Mouse (Mus musculus) heart, embryonic 10.5 days (tissue): ENCODE results near the gene Frmd4a. TPM values are rescaled to one million over a fixed set of nuclear protein-coding genes. Genes with fewer than 3 reads are reported as not detected.

Source experiments
- DNase-seq: peaks from one replicate; pipeline ENCODE4 v3.0.0-alpha.2; 2017; ENCODE audit warnings: low spot score
- H3K27ac ChIP-seq: fragments of 300-500 bp; sonication (generic); 2 replicates; pipeline ENCODE4 v1.5.1; 2016; ENCODE audit warnings: mild to moderate bottlenecking
- H3K27me3 ChIP-seq: fragments of 300-500 bp; sonication (generic); 2 replicates; pipeline ENCODE4 v1.6.1; 2016; ENCODE audit warnings: mild to moderate bottlenecking; ENCODE audit not compliant: poor library complexity, insufficient read depth, severe bottlenecking
- H3K36me3 ChIP-seq: fragments of 300-500 bp; sonication (generic); 2 replicates; pipeline ENCODE4 v1.6.1; 2016; ENCODE audit warnings: mild to moderate bottlenecking, moderate library complexity
- H3K4me1 ChIP-seq: fragments of 300-500 bp; sonication (generic); 2 replicates; pipeline ENCODE4 v1.6.1; 2016; ENCODE audit warnings: mild to moderate bottlenecking
- H3K4me3 ChIP-seq: fragments of 300-500 bp; sonication (generic); 2 replicates; pipeline ENCODE4 v1.5.1; 2016; ENCODE audit warnings: mild to moderate bottlenecking, moderate library complexity
- H3K9me3 ChIP-seq: fragments of 300-500 bp; sonication (generic); 2 replicates; pipeline ENCODE4 v1.6.1; 2016; ENCODE audit warnings: mild to moderate bottlenecking, moderate library complexity
- WGBS: fragments of 180-500 bp; shearing (Covaris S2); methylation state at CpG from one replicate; pipeline ENCODE4 v1.1.7; 2016; 5-methylcytosine and 5-hydroxymethylcytosine counted together
- polyA plus RNA-seq: library from polyadenylated mRNA; unstranded; fragments of >200 nt; fragmentation: Nextera tagmentation; extraction: Ambion mirVana; gene quantifications from 2 replicates; pipeline ENCODE4 v1.2.1, GENCODE M21; 2016

Frmd4a gene
- polyA plus RNA-seq, 1 experiment from 2014 or later = 29.4 TPM

GRCm38 (mm10) chr2:4578291-4578690 lies 560.8 kb downstream of the Frmd4a start:
- Histone ChIP-seq H3K4me1 (no peaks in the 10 kb centered on the region), H3K27ac (no peak overlapping the region), H3K9me3 (no peaks in the 10 kb centered on the region), H3K27me3 (no peaks in the 10 kb centered on the region), H3K4me3 (no peak overlapping the region), H3K36me3 (peaks cover 66% of the 10 kb centered on the region)
- no peak for DNase-seq
- WGBS = 84% methylated on average over 5 of the region's 5 CpGs

- H3K9me3 ChIP-seq = no peaks in the 10 kb centered on the region
- H3K4me3 ChIP-seq = no peak overlapping the region
- no peaks in the 10 kb centered on the region for H3K27me3 ChIP-seq
- no peak for DNase-seq
- no peaks in the 10 kb centered on the region for H3K4me1 ChIP-seq
- WGBS = 81% methylated on average over 8 of the region's 8 CpGs
- no peak overlapping the region for H3K27ac ChIP-seq
- H3K36me3 ChIP-seq = peaks cover 54% of the 10 kb centered on the region
These were observed 562.0 kb downstream of the Frmd4a start for GRCm38 (mm10) chr2:4579357-4580068.

- 84% methylated on average over 6 of the region's 6 CpGs for WGBS
- H3K27ac ChIP-seq = no peak overlapping the region
- no peaks in the 10 kb centered on the region for H3K27me3 ChIP-seq
- peaks cover 43% of the 10 kb centered on the region for H3K36me3 ChIP-seq
- H3K4me3 ChIP-seq = no peak overlapping the region
- no peak for DNase-seq
- no peaks in the 10 kb centered on the region for H3K4me1 ChIP-seq
- H3K9me3 ChIP-seq = no peaks in the 10 kb centered on the region
These were observed 563.1 kb downstream of the Frmd4a start for GRCm38 (mm10) chr2:4580666-4581065.

- Histone ChIP-seq H3K36me3 (peaks cover 45% of the 10 kb centered on the region), H3K27me3 (no peaks in the 10 kb centered on the region), H3K4me1 (peaks cover 12% of the 10 kb centered on the region; the same call in 1 of the 2 replicates), H3K9me3 (no peaks in the 10 kb centered on the region), H3K27ac (no peak overlapping the region), H3K4me3 (no peak overlapping the region)
- no peak for DNase-seq
- WGBS = 75% methylated on average over 2 of the region's 2 CpGs
These were observed 565.4 kb downstream of the Frmd4a start for GRCm38 (mm10) chr2:4582930-4583329.

- H3K27ac ChIP-seq = no peak overlapping the region
- H3K36me3 ChIP-seq = peaks cover 48% of the 10 kb centered on the region
- no peak overlapping the region for H3K4me3 ChIP-seq
- peaks cover 17% of the 10 kb centered on the region for H3K4me1 ChIP-seq
- no peak for DNase-seq
- 81% methylated on average over 5 of the region's 5 CpGs for WGBS
- no peaks in the 10 kb centered on the region for H3K9me3 ChIP-seq
- H3K27me3 ChIP-seq = no peaks in the 10 kb centered on the region
These were observed 566.7 kb downstream of the Frmd4a start for GRCm38 (mm10) chr2:4584252-4584651.

- 52% methylated on average over 11 of the region's 11 CpGs for WGBS
- H3K27me3 ChIP-seq = no peaks in the 10 kb centered on the region
- no peak overlapping the region for H3K27ac ChIP-seq
- no peak overlapping the region for H3K4me3 ChIP-seq
- peaks cover 43% of the 10 kb centered on the region for H3K36me3 ChIP-seq
- no peaks in the 10 kb centered on the region for H3K9me3 ChIP-seq
- H3K4me1 ChIP-seq = peaks cover 18% of the 10 kb centered on the region
- DNase-seq = no peak
These were observed 568.7 kb downstream of the Frmd4a start for GRCm38 (mm10) chr2:4586245-4586644.

- H3K4me3 ChIP-seq = no peak overlapping the region
- DNase-seq = no peak
- no peaks in the 10 kb centered on the region for H3K27me3 ChIP-seq
- 62% methylated on average over 13 of the region's 13 CpGs for WGBS
- no peaks in the 10 kb centered on the region for H3K9me3 ChIP-seq
- H3K36me3 ChIP-seq = peaks cover 59% of the 10 kb centered on the region
- H3K27ac ChIP-seq = no peak overlapping the region
- H3K4me1 ChIP-seq = peaks cover 21% of the 10 kb centered on the region
These were observed 570.3 kb downstream of the Frmd4a start for GRCm38 (mm10) chr2:4587685-4588409.

GRCm38 (mm10) chr2:4591647-4592046 lies 574.1 kb downstream of the Frmd4a start:
- Histone ChIP-seq H3K36me3 (peaks cover 79% of the 10 kb centered on the region), H3K27ac (no peak overlapping the region), H3K27me3 (no peaks in the 10 kb centered on the region), H3K9me3 (no peaks in the 10 kb centered on the region), H3K4me1 (peaks cover 22% of the 10 kb centered on the region), H3K4me3 (no peak overlapping the region)
- no peak for DNase-seq
- 82% methylated on average over 3 of the region's 3 CpGs for WGBS

- no peak overlapping the region for H3K4me3 ChIP-seq
These were observed 575.1 kb downstream of the Frmd4a start for GRCm38 (mm10) chr2:4592666-4593065.

GRCm38 (mm10) chr2:4593433-4593832 lies 575.9 kb downstream of the Frmd4a start:
- Histone ChIP-seq H3K27ac (no peak overlapping the region), H3K9me3 (no peaks in the 10 kb centered on the region), H3K36me3 (peaks cover 79% of the 10 kb centered on the region), H3K4me1 (peaks cover 15% of the 10 kb centered on the region), H3K27me3 (no peaks in the 10 kb centered on the region), H3K4me3 (no peak overlapping the region)
- DNase-seq = peak; percentile 84
- 20% methylated on average over 9 of the region's 9 CpGs for WGBS

More at GRCm38 (mm10) chr2:4592666-4593065, 575.1 kb downstream of the Frmd4a start:
- Histone ChIP-seq H3K27ac (no peak overlapping the region), H3K36me3 (peaks cover 79% of the 10 kb centered on the region), H3K4me1 (peaks cover 18% of the 10 kb centered on the region), H3K27me3 (no peaks in the 10 kb centered on the region), H3K9me3 (no peaks in the 10 kb centered on the region)
- DNase-seq = no peak
- WGBS = 83% methylated on average over 7 of the region's 7 CpGs

GRCm38 (mm10) chr2:4593878-4594387 lies 576.4 kb downstream of the Frmd4a start:
- Histone ChIP-seq H3K27me3 (no peaks in the 10 kb centered on the region), H3K9me3 (no peaks in the 10 kb centered on the region), H3K4me3 (no peak overlapping the region), H3K27ac (no peak overlapping the region), H3K4me1 (peaks cover 13% of the 10 kb centered on the region), H3K36me3 (peaks cover 79% of the 10 kb centered on the region)
- WGBS = 88% methylated on average over 3 of the region's 3 CpGs
- DNase-seq = no peak

- H3K9me3 ChIP-seq = no peaks in the 10 kb centered on the region
- H3K27me3 ChIP-seq = no peaks in the 10 kb centered on the region
- no peak overlapping the region for H3K4me3 ChIP-seq
- DNase-seq = no peak
- 89% methylated on average over 7 of the region's 7 CpGs for WGBS
- H3K4me1 ChIP-seq = peaks cover 25% of the 10 kb centered on the region
- H3K27ac ChIP-seq = no peak overlapping the region
- peaks cover 71% of the 10 kb centered on the region for H3K36me3 ChIP-seq
These were observed 579.5 kb downstream of the Frmd4a start for GRCm38 (mm10) chr2:4596992-4597391.
